Mouse (Mus musculus) liver, postnatal 0 days (tissue): ENCODE measurements at regions not wholly inside any gene's neighbourhood (a gene's known extent, or its start where the extent isn't known, plus 50 kb on each side); places are given as distances from the start of the nearest gene placed in this dataset.

Source experiments
- CTCF ChIP-seq: sonication (generic); IDR thresholded peaks from 2 replicates; pipeline ENCODE4 v1.5.1; 2016; ENCODE audit warnings: antibody characterized with exemption, low read depth
- EP300 ChIP-seq: IDR thresholded peaks from 2 replicates; pipeline ENCODE4 v1.6.1; 2016; ENCODE audit warnings: antibody characterized with exemption, low read depth, mild to moderate bottlenecking

DNA sequence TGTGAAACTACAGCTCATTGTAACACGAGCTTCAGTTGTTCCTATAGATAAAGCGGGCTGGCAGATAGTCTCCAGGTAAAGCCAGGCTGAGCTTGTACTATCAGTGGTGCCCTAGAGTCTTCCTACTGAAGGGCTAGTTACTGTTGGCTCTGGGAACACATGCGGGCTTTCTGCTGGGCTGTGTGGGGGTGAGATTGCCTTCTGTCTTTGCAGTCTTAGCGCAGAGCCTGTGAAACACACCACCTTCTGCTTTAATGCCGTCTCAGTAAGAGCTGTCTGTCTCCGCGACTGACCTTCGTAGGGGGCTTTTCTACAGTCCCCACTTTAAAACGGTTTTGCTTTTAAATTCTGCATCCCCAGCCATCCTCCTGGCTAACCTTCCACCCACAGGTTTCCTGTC, 76.7 kb downstream of the Trim29 start:
- TF ChIP-seq CTCF (no peak), EP300 (no peak)
